Mouse (Mus musculus): ENCODE measurements around the gene Rnf182. TPM values are rescaled to one million over a fixed set of nuclear protein-coding genes. Genes with fewer than 3 reads are reported as not detected.

The Rnf182 gene
- polyA plus RNA-seq, 1 experiment from 2014 or later: 5.5 TPM

DNA sequence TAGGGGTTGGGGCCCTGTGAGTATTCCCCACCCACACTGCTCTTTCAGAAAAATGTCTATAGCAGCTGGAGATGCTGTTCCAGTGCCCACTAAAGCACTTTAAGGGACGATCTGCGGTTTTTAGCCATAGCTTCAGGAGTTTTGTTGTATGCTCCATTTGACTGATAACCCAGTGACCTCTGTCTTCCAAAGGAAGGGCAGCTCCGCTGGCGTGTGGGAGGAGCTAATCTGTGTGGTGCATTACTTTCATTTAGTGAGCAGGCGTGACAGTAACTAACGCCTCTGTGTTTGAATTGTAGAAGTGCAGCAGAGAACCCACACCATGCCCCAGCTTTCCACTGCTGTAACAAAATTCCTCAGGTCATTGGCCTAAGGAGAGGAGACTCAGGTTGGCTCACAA, 38.6 kb downstream of the Rnf182 start:
- Histone ChIP-seq H3K36me3 (ENCODE audit: control insufficient read depth, insufficient read depth, low read length) (no peaks in the 10 kb centered on the region), H3K9me3 (ENCODE audit: control insufficient read depth, low read length) (no peaks in the 10 kb centered on the region; the same call in 1 of the 2 replicates), H3K4me2 (ENCODE audit: low read depth, severe bottlenecking) (no peak overlapping the region), H3K27ac (replicated peaks; ENCODE audit: low read depth, low read length) (no peak overlapping the region), H3K9ac (ENCODE audit: low read length) (no peak overlapping the region), H3K4me3 (ENCODE audit: low read depth, low read length) (no peak overlapping the region), H3K27me3 (ENCODE audit: control insufficient read depth, insufficient read depth, low read length) (no peaks in the 10 kb centered on the region), H3K4me1 (ENCODE audit: control insufficient read depth, insufficient read depth, low read length) (no peaks in the 10 kb centered on the region)
- ATAC-seq (ENCODE audit: insufficient number of reproducible peaks, low FRiP score, low TSS enrichment, low read depth) (no peak), DNase-seq (ENCODE audit: low spot score) (no peak)
- WGBS: 61% methylated on average over 6 of the region's 6 CpGs

DNA sequence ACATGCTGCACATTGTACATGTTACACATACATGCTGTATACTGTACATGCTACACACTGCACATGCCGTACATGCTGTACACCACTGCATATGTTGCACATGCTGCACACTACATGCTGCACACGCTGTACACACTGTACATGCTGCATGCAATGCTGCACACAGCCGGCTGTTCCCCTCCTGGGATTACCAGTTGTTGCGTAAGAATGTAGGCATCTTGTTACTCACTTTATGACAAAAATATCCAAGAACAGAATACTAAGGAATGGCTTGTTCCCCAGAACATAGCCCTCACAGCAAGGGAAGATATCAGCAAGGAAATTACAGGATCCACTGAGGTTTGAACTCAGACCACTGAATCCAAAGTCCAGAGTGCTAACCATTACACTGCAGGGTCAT, 47.7 kb downstream of the Rnf182 start:
- H3K4me1 ChIP-seq (ENCODE audit: control insufficient read depth, insufficient read depth, low read length): no peaks in the 10 kb centered on the region
- H3K4me3 ChIP-seq (ENCODE audit: low read depth, low read length): no peak overlapping the region
- DNase-seq (ENCODE audit: low spot score) (no peak), ATAC-seq (ENCODE audit: insufficient number of reproducible peaks, low FRiP score, low TSS enrichment, low read depth) (no peak)
- no peaks in the 10 kb centered on the region for H3K27me3 ChIP-seq (ENCODE audit: control insufficient read depth, insufficient read depth, low read length)
- no peak overlapping the region for H3K27ac ChIP-seq (replicated peaks; ENCODE audit: low read depth, low read length)
- no peaks in the 10 kb centered on the region for H3K9me3 ChIP-seq (ENCODE audit: control insufficient read depth, low read length)
- 0 out of 2 replicates have a peak, but pooled peaks cover 2% of the 10 kb centered on the region for H3K36me3 ChIP-seq (ENCODE audit: control insufficient read depth, insufficient read depth, low read length)
- H3K4me2 ChIP-seq (ENCODE audit: low read depth, severe bottlenecking): no peak overlapping the region
- no peak overlapping the region for H3K9ac ChIP-seq (ENCODE audit: low read length)
- WGBS: 97% methylated on average over 4 of the region's 4 CpGs

DNA sequence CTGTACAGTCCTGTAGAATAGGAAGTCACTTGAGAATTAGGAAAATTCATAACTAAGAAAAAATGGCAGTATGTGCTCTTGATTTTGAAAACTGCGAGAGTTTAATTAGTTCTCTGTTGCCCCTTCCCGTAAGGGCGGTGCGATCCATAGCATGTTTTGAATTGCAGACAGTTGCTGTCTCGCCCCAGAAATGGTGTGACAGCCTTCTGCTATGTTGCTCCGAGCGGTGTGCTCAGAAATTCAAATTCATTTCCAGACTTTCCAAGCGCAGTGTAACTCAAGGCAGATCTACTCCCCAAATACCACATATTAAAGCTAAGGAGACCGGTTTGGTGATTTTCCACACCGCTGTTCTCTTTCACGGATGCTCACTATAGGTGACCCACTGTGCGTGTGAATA, 50.6 kb downstream of the Rnf182 start:
- no peak for DNase-seq (ENCODE audit: low spot score)
- no peak for ATAC-seq (ENCODE audit: insufficient number of reproducible peaks, low FRiP score, low TSS enrichment, low read depth)
- no peaks in the 10 kb centered on the region for H3K27me3 ChIP-seq (ENCODE audit: control insufficient read depth, insufficient read depth, low read length)
- no peak overlapping the region for H3K4me2 ChIP-seq (ENCODE audit: low read depth, severe bottlenecking)
- H3K4me1 ChIP-seq (ENCODE audit: control insufficient read depth, insufficient read depth, low read length): no peaks in the 10 kb centered on the region
- no peak overlapping the region for H3K9ac ChIP-seq (ENCODE audit: low read length)
- H3K9me3 ChIP-seq (ENCODE audit: control insufficient read depth, low read length): no peaks in the 10 kb centered on the region
- no peak overlapping the region for H3K27ac ChIP-seq (replicated peaks; ENCODE audit: low read depth, low read length)
- 0 out of 2 replicates have a peak, but pooled peaks cover 2% of the 10 kb centered on the region for H3K36me3 ChIP-seq (ENCODE audit: control insufficient read depth, insufficient read depth, low read length)
- H3K4me3 ChIP-seq (ENCODE audit: low read depth, low read length): no peak overlapping the region
- 93% methylated on average over 12 of the region's 12 CpGs for WGBS

DNA sequence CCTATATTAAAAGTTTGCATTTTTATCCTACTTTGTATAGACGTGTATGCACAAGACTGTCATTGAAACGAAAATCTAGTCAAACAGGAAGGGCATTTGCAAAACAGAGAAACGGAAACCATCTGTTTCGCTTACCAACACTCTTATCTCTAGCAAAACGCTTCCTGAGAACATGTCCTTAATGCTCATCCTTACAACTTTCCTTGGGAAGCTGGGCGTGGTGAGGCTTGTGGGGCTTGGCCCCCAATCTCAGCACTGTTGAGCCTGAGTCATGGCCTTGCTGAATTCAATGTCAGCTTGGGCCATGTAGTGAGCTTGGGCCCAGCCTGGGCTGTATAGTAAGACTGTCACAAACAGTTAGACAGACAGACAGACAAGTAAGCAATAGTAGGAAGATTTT, 51.4 kb downstream of the Rnf182 start:
- no peak for DNase-seq (ENCODE audit: low spot score)
- H3K36me3 ChIP-seq (ENCODE audit: control insufficient read depth, insufficient read depth, low read length): 0 out of 2 replicates have a peak, but pooled peaks cover 2% of the 10 kb centered on the region
- H3K4me1 ChIP-seq (ENCODE audit: control insufficient read depth, insufficient read depth, low read length): no peaks in the 10 kb centered on the region
- no peak overlapping the region for H3K4me3 ChIP-seq (ENCODE audit: low read depth, low read length)
- 81% methylated on average over 6 of the region's 6 CpGs for WGBS
- no peak for ATAC-seq (ENCODE audit: insufficient number of reproducible peaks, low FRiP score, low TSS enrichment, low read depth)
- H3K27ac ChIP-seq (replicated peaks; ENCODE audit: low read depth, low read length): no peak overlapping the region
- no peak overlapping the region for H3K4me2 ChIP-seq (ENCODE audit: low read depth, severe bottlenecking)
- H3K9me3 ChIP-seq (ENCODE audit: control insufficient read depth, low read length): no peaks in the 10 kb centered on the region
- no peaks in the 10 kb centered on the region for H3K27me3 ChIP-seq (ENCODE audit: control insufficient read depth, insufficient read depth, low read length)
- no peak overlapping the region for H3K9ac ChIP-seq (ENCODE audit: low read length)

DNA sequence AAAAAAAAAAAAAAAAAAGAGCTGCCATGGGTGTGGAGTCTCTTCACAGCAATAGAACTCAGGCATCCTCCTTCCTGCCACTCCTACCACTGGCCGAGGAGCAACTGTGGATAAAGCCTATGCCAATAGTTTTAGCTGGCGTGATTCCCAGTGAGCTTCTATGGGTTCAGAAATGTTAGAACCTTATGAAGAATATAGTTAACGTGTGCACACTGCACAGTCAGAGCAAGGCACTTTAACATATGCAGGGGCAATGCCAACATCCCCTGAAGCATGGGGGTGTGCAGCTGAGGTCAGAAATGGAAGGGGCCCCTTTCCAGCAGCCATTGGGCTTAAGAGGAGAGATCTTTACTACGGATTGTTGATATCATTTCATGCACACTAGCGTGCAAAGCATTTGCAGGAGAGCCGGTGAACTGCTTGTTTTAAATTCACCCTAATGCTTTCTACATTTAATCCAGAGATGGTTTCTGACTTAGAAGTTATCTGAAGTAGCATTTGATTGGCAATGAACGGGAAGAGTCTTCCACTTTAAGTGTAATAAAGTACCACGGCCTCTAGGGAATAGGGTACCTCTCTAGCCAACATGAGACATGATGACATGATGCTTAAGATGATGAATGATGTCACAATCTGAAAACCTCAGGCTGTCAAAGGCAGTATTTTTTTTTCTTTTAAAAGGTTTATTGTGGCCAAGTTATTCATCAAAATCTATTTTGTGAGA, 61.8 kb downstream of the Rnf182 start:
- Histone ChIP-seq H3K27ac (replicated peaks; ENCODE audit: low read depth, low read length) (no peak overlapping the region), H3K36me3 (ENCODE audit: control insufficient read depth, insufficient read depth, low read length) (no peaks in the 10 kb centered on the region), H3K4me3 (ENCODE audit: low read depth, low read length) (no peak overlapping the region), H3K4me2 (ENCODE audit: low read depth, severe bottlenecking) (no peak overlapping the region), H3K4me1 (ENCODE audit: control insufficient read depth, insufficient read depth, low read length) (no peaks in the 10 kb centered on the region), H3K9me3 (ENCODE audit: control insufficient read depth, low read length) (no peaks in the 10 kb centered on the region), H3K9ac (ENCODE audit: low read length) (no peak overlapping the region), H3K27me3 (ENCODE audit: control insufficient read depth, insufficient read depth, low read length) (no peaks in the 10 kb centered on the region)
- WGBS: 83% methylated on average over 8 of the region's 8 CpGs
- no peak for DNase-seq (ENCODE audit: low spot score)
- no peak for ATAC-seq (ENCODE audit: insufficient number of reproducible peaks, low FRiP score, low TSS enrichment, low read depth)

DNA sequence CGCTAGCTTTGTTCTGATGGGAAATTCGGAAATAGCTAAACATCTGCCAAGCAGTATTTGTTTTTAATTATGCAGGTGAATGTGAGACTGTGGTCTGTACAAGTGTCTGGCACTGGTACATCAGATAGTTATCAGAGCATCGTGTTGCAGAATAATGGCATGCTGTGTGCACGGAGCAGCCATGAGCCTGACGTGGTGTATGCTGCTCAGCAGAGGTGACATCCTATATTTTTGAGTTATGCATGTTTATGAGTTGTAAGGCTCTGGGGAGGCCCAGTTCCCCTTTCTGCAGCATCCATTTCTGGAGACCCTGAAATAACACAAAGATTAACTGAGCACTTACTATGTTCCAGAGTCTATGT, 62.4 kb downstream of the Rnf182 start:
- Histone ChIP-seq H3K36me3 (ENCODE audit: control insufficient read depth, insufficient read depth, low read length) (no peaks in the 10 kb centered on the region), H3K27me3 (ENCODE audit: control insufficient read depth, insufficient read depth, low read length) (no peaks in the 10 kb centered on the region), H3K9ac (ENCODE audit: low read length) (no peak overlapping the region), H3K4me1 (ENCODE audit: control insufficient read depth, insufficient read depth, low read length) (no peaks in the 10 kb centered on the region), H3K9me3 (ENCODE audit: control insufficient read depth, low read length) (no peaks in the 10 kb centered on the region), H3K4me3 (ENCODE audit: low read depth, low read length) (no peak overlapping the region), H3K27ac (replicated peaks; ENCODE audit: low read depth, low read length) (no peak overlapping the region), H3K4me2 (ENCODE audit: low read depth, severe bottlenecking) (no peak overlapping the region)
- 88% methylated on average over 5 of the region's 5 CpGs for WGBS
- DNase-seq (ENCODE audit: low spot score) (no peak), ATAC-seq (ENCODE audit: insufficient number of reproducible peaks, low FRiP score, low TSS enrichment, low read depth) (no peak)

DNA sequence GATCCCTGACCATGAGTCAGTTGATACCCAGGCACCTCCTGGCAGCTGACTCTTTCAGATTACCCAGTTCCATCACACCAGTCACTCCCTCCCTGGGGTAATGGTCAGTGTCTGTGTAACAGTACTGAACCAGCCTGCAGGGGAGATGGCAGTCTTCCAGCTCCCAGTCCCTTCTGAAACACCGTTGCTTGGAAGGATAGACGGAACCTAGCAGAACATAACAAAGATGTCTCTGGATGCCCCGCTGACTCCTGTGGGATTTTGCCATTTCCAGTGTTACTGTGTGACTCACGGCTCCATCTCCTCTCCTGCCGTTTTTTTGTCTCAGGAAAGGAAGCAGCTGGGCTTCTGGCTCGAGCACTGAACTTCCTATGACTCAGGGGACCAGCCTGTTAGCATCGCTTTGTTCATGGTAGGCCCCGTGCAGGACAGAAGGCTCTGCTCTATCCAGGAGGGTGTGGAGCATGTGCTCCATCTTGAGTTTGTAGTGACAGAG, 69.0 kb downstream of the Rnf182 start:
- Histone ChIP-seq H3K4me3 (ENCODE audit: low read depth, low read length) (no peak overlapping the region), H3K27me3 (ENCODE audit: control insufficient read depth, insufficient read depth, low read length) (no peaks in the 10 kb centered on the region), H3K4me1 (ENCODE audit: control insufficient read depth, insufficient read depth, low read length) (no peaks in the 10 kb centered on the region), H3K36me3 (ENCODE audit: control insufficient read depth, insufficient read depth, low read length) (no peaks in the 10 kb centered on the region), H3K9ac (ENCODE audit: low read length) (no peak overlapping the region), H3K4me2 (ENCODE audit: low read depth, severe bottlenecking) (no peak overlapping the region), H3K9me3 (ENCODE audit: control insufficient read depth, low read length) (no peaks in the 10 kb centered on the region), H3K27ac (replicated peaks; ENCODE audit: low read depth, low read length) (no peak overlapping the region)
- no peak for DNase-seq (ENCODE audit: low spot score)
- 66% methylated on average over 8 of the region's 8 CpGs for WGBS
- no peak for ATAC-seq (ENCODE audit: insufficient number of reproducible peaks, low FRiP score, low TSS enrichment, low read depth)

DNA sequence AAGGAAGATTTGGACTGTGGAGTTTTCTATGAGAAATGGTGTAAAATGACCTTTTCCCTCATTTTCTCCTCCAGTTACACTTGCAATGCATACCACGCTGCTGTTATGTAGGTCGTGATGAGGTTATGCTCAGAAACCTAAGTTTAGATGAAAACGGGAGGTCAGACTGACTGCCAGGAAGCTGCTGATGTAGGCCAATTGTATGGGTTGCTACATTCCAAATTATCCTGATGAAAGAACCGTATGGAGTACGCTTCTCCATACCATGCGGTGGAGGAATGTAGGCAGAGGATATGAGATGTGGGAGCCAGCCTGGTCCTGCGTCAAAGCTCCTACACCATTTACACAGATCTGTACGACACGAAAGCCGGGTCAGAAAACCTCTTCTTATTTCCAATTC, 72.6 kb downstream of the Rnf182 start:
- ATAC-seq (ENCODE audit: insufficient number of reproducible peaks, low FRiP score, low TSS enrichment, low read depth) (no peak), DNase-seq (ENCODE audit: low spot score) (no peak)
- H3K4me2 ChIP-seq (ENCODE audit: low read depth, severe bottlenecking): no peak overlapping the region
- H3K36me3 ChIP-seq (ENCODE audit: control insufficient read depth, insufficient read depth, low read length): no peaks in the 10 kb centered on the region
- H3K4me1 ChIP-seq (ENCODE audit: control insufficient read depth, insufficient read depth, low read length): no peaks in the 10 kb centered on the region
- H3K4me3 ChIP-seq (ENCODE audit: low read depth, low read length): no peak overlapping the region
- H3K27me3 ChIP-seq (ENCODE audit: control insufficient read depth, insufficient read depth, low read length): no peaks in the 10 kb centered on the region
- H3K9ac ChIP-seq (ENCODE audit: low read length): no peak overlapping the region
- no peaks in the 10 kb centered on the region for H3K9me3 ChIP-seq (ENCODE audit: control insufficient read depth, low read length)
- no peak overlapping the region for H3K27ac ChIP-seq (replicated peaks; ENCODE audit: low read depth, low read length)
- WGBS: 94% methylated on average over 10 of the region's 10 CpGs

DNA sequence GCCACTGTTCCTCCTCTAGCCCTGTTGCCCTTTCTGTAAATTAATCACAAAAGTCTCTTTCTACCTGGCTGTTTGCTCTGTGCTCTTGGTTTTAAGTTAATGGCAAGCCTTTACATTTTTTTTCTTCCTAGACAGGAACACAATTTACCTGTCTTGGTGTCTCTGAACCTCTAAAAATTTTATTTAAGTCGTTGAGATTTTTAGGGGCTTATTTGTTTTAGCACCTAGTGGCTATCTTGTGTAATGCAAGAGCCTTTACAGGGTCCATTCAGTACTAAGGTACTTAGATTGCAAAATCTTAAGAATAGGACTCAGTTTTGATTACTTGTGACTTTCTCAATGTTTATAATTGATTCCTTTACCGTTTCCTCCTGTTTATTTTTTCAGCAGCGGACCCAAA, 76.2 kb downstream of the Rnf182 start:
- Histone ChIP-seq H3K27me3 (ENCODE audit: control insufficient read depth, insufficient read depth, low read length) (no peaks in the 10 kb centered on the region), H3K4me3 (ENCODE audit: low read depth, low read length) (no peak overlapping the region), H3K9me3 (ENCODE audit: control insufficient read depth, low read length) (no peaks in the 10 kb centered on the region), H3K36me3 (ENCODE audit: control insufficient read depth, insufficient read depth, low read length) (no peaks in the 10 kb centered on the region), H3K4me1 (ENCODE audit: control insufficient read depth, insufficient read depth, low read length) (no peaks in the 10 kb centered on the region), H3K27ac (replicated peaks; ENCODE audit: low read depth, low read length) (no peak overlapping the region), H3K9ac (ENCODE audit: low read length) (no peak overlapping the region), H3K4me2 (ENCODE audit: low read depth, severe bottlenecking) (no peak overlapping the region)
- 72% methylated on average over 3 of the region's 3 CpGs for WGBS
- no peak for ATAC-seq (ENCODE audit: insufficient number of reproducible peaks, low FRiP score, low TSS enrichment, low read depth)
- DNase-seq (ENCODE audit: low spot score): no peak

Data from limb, embryonic 11.5 days (tissue).